Mouse (Mus musculus): ENCODE data around the gene Cant1.

DNA sequence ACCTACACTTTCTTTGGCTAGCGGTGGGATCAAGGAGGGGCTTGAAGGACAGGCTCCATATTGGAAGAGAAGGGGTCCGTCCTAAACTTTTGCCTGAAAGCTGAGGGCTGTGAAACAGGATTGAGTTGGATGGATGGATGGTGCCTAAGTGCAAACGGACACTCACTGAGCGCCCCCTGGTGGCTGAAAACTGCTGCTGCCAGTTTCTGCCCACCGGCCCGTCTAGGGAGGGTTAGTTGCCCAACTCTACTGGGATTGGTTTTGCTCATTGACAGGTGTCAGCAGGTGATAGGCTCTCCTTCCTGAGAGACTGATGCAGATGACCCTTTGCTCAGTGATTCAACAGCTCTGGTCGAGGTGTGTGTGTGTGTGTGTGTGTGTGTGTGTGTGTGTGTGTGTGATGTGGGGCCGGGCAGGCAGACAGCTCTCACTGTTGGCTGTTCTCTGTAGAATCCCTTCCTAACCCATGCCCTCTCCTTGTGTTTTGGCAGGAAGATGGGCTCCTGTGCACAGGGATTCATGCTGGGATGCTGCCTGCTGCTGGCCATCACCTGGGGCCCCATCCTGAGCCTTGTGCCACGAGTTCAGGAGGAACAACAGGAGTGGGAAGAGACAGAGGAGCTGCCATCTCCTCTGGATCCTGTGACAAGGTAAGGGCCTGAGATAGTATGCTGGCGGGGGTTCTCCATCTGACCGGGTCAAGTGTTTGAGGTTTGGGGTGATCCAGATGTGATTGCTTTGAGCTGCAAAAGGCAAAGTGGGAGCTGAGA is 24.5 kb upstream of the Cant1 start:
- TF ChIP-seq ZC3H11A (IDR thresholded peaks at IDR 0.05; ENCODE audit: borderline replicate concordance, low read depth, low read length) (no peak), MAFK (IDR thresholded peaks at IDR 0.05; ENCODE audit: insufficient read depth, low read depth, low read length) (no peak), ZNF384 (IDR thresholded peaks at IDR 0.05; ENCODE audit: low read depth, low read length) (no peak)
